Mouse (Mus musculus): ENCODE results near the gene Ifna1.

The Ifna1 gene

DNA sequence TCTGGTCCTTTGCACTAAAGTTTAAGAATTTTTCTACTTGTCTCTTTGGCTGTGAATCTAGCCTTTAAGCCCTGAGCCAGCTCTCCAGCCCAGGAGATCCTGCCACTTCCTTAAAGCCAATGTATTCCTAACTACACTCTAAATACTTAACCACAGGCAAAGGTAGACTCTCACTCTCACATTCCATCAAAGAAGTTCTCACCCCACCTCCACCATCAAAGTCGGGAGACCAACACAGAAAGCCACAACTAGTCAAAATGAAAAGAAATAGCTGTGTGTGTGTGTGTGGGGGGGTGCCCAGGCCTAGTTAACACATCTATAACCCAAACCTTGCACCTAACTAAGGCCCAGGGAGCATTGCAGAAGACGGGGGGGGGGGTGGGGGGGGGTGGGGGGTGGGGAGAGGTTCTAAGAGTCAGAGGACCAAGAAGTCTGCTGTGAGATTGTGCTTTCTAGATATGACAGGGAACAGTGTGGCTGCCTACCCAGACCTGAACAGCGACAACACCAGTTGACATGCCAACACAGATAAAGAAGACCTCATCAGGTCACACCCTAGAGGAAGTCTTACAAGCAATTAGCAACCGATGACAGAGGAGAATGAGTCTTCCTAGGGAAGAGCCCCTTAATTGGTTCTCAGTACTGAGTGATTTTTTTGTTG is 25.7 kb downstream of the Ifna1 start:
- DNase-seq, result no peak

DNA sequence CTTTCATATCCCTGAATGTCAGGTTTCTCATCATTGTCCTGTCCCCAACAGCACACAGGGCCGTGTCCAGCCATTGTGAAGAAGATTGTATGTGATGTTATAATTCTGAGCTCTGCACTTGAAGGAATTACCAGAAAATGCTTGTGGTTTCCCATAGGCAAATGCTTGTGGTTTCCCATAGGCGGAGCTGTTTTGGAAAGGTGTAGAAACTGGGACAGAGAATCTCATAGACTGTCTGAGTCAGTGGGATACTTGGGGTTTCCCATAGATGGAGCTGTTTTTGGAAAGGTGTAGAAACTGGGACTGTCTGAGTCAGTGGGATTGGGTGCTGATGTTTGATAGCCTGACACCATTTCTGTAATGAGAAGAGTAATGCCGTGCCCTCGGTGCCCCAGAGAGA is 26.6 kb downstream of the Ifna1 start:
- no peak for DNase-seq

DNA sequence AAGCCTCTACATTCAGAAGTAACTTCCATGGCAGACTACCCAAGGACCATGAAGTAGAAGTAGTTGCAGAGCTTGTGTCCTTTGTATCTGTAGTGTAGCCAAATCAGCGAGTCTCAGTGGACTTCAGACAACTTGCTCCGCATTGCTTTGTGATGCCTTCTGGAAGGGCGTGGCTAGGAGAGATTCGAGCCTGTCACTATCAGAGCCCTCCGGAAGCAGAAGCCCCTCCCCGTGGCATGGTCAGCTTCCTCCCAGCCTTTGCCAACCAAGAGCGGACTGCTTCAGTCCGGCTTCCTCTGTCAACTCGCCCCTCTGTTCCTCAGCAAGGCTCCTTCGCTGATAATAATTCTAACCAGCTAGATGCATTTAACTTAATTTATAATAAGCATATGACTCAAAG is 28.4 kb downstream of the Ifna1 start:
- DNase-seq, result peak; percentile 14

DNA sequence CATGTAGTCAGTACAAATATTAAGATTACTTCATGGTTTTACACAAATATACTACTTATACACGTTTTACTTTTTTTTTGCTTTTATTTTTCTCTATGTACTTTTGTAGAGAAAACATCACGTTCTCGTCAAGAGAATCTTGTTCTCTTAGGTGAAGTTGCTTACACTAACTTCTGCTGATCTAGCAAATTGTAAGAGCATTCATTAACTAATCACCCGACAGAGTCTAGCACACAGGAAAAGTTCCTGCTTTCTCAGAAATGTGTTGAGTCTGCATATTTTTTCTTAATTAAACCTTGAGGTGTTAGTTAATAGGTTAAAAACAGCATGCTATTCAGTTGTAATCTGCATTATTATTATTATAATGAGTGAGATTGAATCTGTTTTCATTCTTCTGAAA is 28.9 kb downstream of the Ifna1 start:
- no peak for DNase-seq

DNA sequence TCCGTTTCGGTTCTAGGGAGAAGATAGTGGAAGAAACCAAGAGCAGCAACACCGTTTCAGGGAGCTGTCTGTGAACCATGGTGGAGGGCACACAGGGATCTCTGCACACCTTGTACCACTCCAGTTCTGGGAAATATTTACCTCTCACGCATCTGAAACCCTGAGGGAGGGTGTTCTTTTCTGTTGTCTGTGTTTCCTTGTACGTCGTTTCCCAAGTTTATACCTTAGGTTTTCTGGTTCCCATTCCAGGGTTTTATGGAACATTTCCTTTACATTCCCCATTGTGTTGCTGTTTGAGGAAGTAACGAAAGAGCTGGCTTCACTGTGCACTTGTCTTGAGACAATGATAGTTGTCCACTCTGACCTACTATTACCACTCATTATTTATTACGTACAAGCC is 30.2 kb downstream of the Ifna1 start, which contains the start of gene Ifne:
Gene Ifne, minus strand, starts transcription at position 101 of the 400 bp plus-strand sequence.
- no peak for DNase-seq

DNA sequence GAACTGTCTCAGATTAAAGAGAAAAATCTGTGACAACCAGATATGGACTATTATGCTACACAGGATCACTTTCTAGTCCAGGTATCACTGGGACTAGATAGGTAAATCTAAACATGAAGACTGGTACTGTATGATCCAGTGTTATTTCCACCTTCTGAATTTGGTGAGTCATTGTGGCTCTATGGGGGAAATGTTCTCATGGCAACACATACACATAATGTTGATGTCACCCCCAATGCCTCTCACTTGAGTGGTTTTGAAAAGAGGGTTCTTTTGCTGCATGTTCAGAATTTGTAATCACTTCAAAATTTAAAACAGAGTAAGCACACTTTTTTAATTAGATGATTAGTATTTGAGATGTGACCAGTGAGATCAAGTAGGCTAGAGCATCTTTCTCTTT is 38.3 kb downstream of the Ifna1 start:
- DNase-seq, result no peak

DNA sequence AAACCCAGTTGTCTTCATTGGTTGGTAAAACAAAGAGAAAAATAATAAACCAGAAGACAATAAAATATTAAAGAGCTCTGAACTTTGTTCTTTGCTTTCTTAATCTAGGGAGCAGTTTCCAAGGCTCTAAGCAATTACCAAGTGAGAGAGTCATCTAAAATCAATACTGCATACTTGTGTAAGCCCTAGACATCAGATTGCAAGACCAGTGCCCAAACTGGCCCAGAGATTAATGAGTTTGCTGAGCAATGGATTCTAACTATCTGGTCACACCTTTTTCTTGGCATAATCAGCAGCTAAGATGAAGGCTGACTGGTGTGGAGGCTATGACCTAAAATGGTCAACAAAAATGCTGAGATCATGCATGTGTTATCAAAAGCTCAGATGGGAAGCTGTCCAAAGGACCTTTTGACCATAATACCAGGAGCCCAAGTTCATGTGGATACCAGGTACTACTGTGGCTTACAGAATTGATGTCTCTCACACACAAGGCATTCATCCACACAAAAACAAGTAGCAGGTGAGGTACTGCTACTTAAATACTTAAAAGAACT is 43.4 kb downstream of the Ifna1 start:
- DNase-seq, result no peak

Measured in kidney, postnatal 14 days (tissue).